Mouse (Mus musculus) embryonic facial prominence, embryonic 10.5 days (tissue): ENCODE data around the gene Tmub2. TPM values are rescaled to one million over a fixed set of nuclear protein-coding genes. Genes with fewer than 3 reads are reported as not detected.

Experiments used
- DNase-seq: peaks from one replicate; pipeline ENCODE4 v3.0.0-alpha.2; 2017; ENCODE audit warnings: low spot score
- H3K27ac ChIP-seq: fragments of 300-500 bp; sonication (generic); replicated peaks from 2 replicates; pipeline ENCODE4 v1.5.1; 2016; ENCODE audit warnings: mild to moderate bottlenecking
- H3K27me3 ChIP-seq: fragments of 300-500 bp; sonication (generic); replicated peaks from 2 replicates; pipeline ENCODE4 v1.6.1; 2016; ENCODE audit warnings: low read depth, mild to moderate bottlenecking; ENCODE audit not compliant: poor library complexity, severe bottlenecking
- H3K36me3 ChIP-seq: fragments of 300-500 bp; sonication (generic); replicated peaks from 2 replicates; pipeline ENCODE4 v1.6.1; 2016; ENCODE audit warnings: mild to moderate bottlenecking, moderate library complexity
- H3K4me1 ChIP-seq: fragments of 300-500 bp; sonication (generic); 2 replicates; pipeline ENCODE4 v1.6.1; 2016
- H3K4me3 ChIP-seq: fragments of 300-500 bp; sonication (generic); 2 replicates; pipeline ENCODE4 v1.5.1; 2016; ENCODE audit warnings: mild to moderate bottlenecking, moderate library complexity
- H3K9me3 ChIP-seq: fragments of 300-500 bp; sonication (generic); 2 replicates; pipeline ENCODE4 v1.6.1; 2016; ENCODE audit warnings: mild to moderate bottlenecking
- WGBS: fragments of 180-500 bp; shearing (Covaris S2); methylation state at CpG from one replicate; pipeline ENCODE4 v1.1.7; 2016; 5-methylcytosine and 5-hydroxymethylcytosine counted together
- polyA plus RNA-seq: library from polyadenylated mRNA; unstranded; fragments of >200 nt; fragmentation: Nextera tagmentation; extraction: Ambion mirVana; gene quantifications from 2 replicates; pipeline ENCODE4 v1.2.1, GENCODE M21; 2016

The Tmub2 gene
- polyA plus RNA-seq = 45.2 and 46.2 TPM in 2 replicates

DNA sequence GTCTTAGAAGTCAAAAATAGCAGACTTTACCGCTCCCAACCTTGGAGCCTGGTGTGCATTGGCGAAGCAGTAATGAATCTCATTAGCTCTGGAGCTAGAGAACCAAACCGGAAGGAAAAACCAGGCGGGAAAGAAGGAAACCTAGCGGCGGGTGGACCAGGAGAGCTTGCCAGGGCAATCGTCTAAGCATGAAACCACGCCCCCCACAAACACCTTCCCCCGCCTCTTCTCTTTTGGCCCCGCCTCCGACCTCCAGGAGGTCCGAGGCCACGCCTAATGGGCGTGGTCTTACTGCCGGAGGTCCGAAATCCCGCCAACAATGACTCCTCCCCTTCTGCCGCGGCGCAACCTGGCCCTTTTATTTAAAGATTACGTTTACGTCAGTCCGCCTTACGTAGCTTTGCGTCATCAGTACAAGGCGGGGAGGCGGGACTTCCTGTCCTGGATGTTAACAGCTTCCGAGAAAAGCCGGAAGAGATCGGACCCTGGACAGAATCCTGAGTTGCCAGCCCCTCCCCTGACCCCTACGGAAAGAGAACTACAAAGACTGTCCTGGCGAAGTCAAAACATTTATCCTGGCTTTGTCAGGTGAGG, at the start of gene Tmub2:
Tmub2 (plus strand) TSS at position 431 of the 594 bp plus-strand sequence.
- WGBS = under 1% methylated on average over 32 of the region's 32 CpGs
- Histone ChIP-seq H3K27ac (peak within 1 kb of the TSS; percentile 88), H3K4me3 (peak within 1 kb of the TSS; percentile 90), H3K4me1 (peaks cover 22% of the 10 kb centered on the region), H3K27me3 (no peaks in the 10 kb centered on the region), H3K36me3 (peaks cover 26% of the 10 kb centered on the region), H3K9me3 (no peaks in the 10 kb centered on the region)
- DNase-seq = peak; percentile 96

DNA sequence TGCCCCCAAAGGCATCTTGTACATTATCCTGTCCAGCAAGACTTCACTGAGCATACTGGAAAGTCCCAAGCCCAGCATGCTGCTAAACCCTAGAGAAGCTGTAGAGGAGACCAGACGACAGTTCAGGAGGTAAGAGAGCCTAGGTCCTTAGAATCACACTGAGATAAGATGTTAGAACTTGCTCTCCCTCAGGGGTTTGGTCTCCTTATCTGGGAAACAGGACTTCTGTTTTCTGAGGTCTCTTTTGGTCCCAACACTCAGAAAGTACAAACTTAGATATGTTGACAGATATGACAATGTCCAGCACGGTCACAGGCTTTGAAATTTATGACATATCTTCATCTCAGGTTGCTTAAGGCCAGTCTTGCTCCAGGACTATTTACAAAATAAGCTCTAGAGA, 48.7 kb upstream of the Tmub2 start:
- Histone ChIP-seq H3K4me3 (no peak overlapping the region), H3K27ac (no peak overlapping the region), H3K4me1 (0 out of 2 replicates have a peak, but pooled peaks cover 5% of the 10 kb centered on the region), H3K9me3 (no peaks in the 10 kb centered on the region), H3K27me3 (no peaks in the 10 kb centered on the region), H3K36me3 (no peaks in the 10 kb centered on the region)
- WGBS = 77% methylated on average over 2 of the region's 2 CpGs
- no peak for DNase-seq

DNA sequence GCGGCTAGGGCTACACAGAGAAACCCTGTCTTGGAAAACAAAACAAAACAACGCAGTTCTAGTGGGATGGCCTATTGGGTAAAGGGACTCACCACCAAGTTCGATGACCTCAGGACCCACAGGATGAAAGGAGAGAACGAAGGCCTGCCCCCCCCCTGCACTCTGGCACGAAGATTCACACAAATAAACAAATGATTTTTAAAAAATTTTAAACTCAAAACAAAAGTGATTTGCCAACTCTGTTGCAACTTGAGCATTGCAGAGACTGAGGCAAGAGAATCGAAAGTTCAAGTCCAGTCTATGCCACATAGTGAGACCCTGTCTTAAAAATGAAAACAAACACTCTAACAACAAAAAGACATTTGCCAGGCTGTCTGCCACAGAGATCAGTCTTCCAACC, 44.1 kb upstream of the Tmub2 start:
- 83% methylated on average over 6 of the region's 6 CpGs for WGBS
- H3K9me3 ChIP-seq = no peaks in the 10 kb centered on the region
- H3K27me3 ChIP-seq = peaks cover 16% of the 10 kb centered on the region
- no peak overlapping the region for H3K4me3 ChIP-seq
- H3K36me3 ChIP-seq = no peaks in the 10 kb centered on the region
- no peak overlapping the region for H3K27ac ChIP-seq
- no peak for DNase-seq
- H3K4me1 ChIP-seq = peaks cover 20% of the 10 kb centered on the region

DNA sequence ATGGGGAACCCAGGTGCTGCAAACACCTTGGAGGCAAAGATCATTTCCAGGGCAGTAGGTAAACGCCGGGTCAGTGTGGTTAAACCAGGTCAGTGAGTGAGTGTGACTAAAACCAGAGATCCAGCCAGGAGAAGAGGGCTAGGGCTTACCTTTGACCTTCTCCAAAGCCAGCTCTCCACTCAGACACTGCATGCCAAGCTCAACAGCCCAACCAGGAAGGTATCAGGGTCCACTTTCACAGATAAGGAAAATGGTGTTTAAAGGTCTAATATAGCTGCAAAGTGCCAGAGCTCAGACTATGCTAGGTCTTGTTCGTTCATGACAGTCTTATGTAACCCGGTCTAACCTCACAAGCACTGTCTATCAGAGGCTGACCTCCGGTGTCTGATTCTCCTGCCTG, 43.5 kb upstream of the Tmub2 start:
- peaks cover 24% of the 10 kb centered on the region for H3K4me1 ChIP-seq
- no peak overlapping the region for H3K4me3 ChIP-seq
- no peak overlapping the region for H3K27ac ChIP-seq
- H3K36me3 ChIP-seq = no peaks in the 10 kb centered on the region
- WGBS = 86% methylated on average over 5 of the region's 5 CpGs
- H3K9me3 ChIP-seq = no peaks in the 10 kb centered on the region
- no peak for DNase-seq
- peaks cover 22% of the 10 kb centered on the region for H3K27me3 ChIP-seq

DNA sequence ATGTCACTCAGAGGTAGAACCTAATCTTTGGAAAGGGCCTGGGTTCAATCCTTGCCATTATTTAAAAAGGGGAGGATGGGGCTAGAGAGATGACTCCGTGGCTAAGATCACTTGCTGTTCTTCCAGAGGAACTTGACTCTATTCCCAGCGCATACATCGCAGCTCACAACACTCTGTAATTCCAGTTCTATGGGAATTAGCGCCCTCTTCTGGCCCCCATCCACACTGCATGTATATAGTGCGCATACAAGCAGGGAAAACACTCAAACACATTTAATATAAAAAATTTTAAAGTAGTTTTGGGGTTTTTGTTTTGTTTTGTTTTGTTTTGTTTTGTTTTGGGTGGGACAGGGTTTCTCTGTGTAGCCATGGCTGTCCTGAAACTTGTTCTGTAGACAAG, 42.9 kb upstream of the Tmub2 start:
- Histone ChIP-seq H3K27me3 (peaks cover 24% of the 10 kb centered on the region), H3K27ac (no peak overlapping the region), H3K36me3 (no peaks in the 10 kb centered on the region), H3K4me1 (peaks cover 22% of the 10 kb centered on the region), H3K4me3 (no peak overlapping the region), H3K9me3 (no peaks in the 10 kb centered on the region)
- DNase-seq = no peak
- WGBS = 52% methylated on average over 5 of the region's 5 CpGs

DNA sequence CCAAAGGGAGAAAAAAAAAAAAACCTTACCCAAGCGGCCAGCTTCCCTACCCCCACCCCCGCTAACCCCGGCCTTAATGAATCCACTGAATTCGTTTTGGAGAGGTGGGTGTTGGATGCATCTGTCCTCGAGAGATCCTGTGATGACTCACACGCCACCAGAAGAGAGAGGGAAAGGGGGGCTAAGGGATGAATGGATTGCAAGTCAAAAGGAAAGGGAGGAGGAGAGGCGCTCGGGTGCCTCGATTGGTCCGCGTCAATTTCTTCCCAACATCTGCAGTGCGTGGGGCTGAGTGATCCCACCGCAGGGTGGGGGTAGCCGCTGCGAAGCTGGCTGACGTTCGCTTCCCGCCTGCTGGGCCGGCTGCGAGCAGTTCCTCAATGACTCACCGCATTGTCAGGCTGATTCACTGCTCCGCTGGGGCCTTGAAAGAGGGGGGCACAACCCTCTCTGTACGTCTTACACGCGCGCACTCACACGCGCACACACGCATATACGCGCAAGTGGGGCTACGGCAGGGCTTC, 39.7 kb upstream of the Tmub2 start:
- H3K9me3 ChIP-seq = no peaks in the 10 kb centered on the region
- H3K4me1 ChIP-seq = peaks cover 29% of the 10 kb centered on the region
- H3K27me3 ChIP-seq = peaks cover 24% of the 10 kb centered on the region
- WGBS = 2% methylated on average over 32 of the region's 32 CpGs
- peak overlapping the region; percentile 81 for H3K27ac ChIP-seq
- no peaks in the 10 kb centered on the region for H3K36me3 ChIP-seq
- H3K4me3 ChIP-seq = peak overlapping the region; percentile 54
- DNase-seq = peak; percentile 66

DNA sequence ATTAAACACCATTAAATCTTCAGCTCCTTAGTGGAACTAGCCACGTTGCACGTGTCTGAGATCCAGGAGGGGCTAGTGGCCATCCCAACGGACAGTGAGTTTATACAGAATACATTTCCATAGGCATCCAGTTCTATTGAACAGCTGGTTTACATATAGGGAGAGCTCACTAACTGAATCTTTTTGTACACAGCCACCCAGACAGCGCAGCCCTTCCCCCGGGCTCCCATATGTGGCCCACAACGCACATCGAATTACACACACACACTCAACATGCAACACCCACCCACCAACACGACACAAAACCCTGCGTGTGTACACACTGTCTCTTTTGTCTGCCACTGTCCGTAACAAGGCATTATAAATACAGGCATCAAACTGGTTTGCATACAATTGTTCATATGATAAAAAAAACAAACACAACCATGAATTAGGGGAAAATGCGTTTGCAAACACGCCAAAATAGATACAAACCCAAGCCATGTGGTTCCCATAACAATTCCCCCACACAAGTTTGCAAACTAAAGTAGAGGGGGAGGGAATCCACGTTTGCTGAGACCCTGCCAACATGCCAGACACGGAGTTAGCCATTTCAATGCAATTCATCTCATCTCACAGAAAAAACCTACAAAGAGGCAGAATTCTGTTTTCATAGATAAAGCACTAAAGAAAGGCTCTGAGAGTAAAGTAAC, 39.0 kb upstream of the Tmub2 start:
- 60% methylated on average over 14 of the region's 14 CpGs for WGBS
- H3K36me3 ChIP-seq = peaks cover 3% of the 10 kb centered on the region

DNA sequence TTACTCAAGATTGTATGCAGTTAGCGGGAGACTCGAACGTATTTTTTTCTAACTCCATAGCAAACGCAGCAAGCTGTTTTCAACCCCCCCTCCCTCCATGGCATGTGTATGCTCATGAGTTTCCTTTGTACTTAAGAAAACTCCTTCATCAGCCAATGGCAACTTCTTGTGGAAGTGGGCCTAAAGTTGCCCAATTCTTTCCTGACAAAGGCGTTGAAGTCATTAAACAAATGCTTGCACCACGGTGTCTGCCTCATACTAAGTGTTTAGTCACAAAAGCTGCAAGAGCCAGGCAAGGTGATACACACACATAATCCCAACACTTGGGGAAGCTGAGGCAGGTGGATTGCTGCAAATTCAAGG, 38.5 kb upstream of the Tmub2 start:
- H3K27me3 ChIP-seq = peaks cover 24% of the 10 kb centered on the region
- DNase-seq = no peak
- H3K9me3 ChIP-seq = no peaks in the 10 kb centered on the region
- WGBS = 93% methylated on average over 6 of the region's 6 CpGs
- H3K4me3 ChIP-seq = no peak overlapping the region
- H3K36me3 ChIP-seq = peaks cover 8% of the 10 kb centered on the region
- peaks cover 27% of the 10 kb centered on the region for H3K4me1 ChIP-seq
- H3K27ac ChIP-seq = no peak overlapping the region

More for the DNA sequence above, 39.0 kb upstream of the Tmub2 start:
- Histone ChIP-seq H3K4me3 (peak overlapping the region; percentile 54), H3K9me3 (no peaks in the 10 kb centered on the region), H3K27me3 (peaks cover 24% of the 10 kb centered on the region), H3K4me1 (peaks cover 29% of the 10 kb centered on the region), H3K27ac (peak overlapping the region; percentile 81)
- DNase-seq = no peak

DNA sequence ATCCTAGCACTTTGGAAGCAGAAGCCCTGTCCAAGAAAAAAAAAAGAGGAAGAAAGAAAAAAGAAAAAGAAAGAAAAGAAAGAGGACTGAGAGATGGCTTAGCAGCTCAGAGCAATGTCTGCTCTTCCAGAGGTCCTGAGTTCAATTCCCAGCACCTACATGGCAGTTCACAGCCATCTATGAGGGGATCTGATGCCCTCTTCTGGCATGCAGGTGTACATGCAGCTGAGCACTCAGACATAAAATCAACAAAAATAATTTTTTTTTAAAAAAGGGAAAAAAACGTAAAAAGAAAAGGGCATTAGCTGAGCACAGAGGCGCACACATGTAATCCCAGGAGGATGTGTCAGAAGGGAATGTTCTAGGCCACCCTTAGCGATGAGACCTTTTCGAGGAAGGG, 37.9 kb upstream of the Tmub2 start:
- Histone ChIP-seq H3K4me1 (peaks cover 26% of the 10 kb centered on the region), H3K4me3 (no peak overlapping the region), H3K9me3 (no peaks in the 10 kb centered on the region), H3K27me3 (peaks cover 24% of the 10 kb centered on the region), H3K36me3 (peaks cover 14% of the 10 kb centered on the region), H3K27ac (no peak overlapping the region)
- no peak for DNase-seq
- 86% methylated on average over 4 of the region's 4 CpGs for WGBS

DNA sequence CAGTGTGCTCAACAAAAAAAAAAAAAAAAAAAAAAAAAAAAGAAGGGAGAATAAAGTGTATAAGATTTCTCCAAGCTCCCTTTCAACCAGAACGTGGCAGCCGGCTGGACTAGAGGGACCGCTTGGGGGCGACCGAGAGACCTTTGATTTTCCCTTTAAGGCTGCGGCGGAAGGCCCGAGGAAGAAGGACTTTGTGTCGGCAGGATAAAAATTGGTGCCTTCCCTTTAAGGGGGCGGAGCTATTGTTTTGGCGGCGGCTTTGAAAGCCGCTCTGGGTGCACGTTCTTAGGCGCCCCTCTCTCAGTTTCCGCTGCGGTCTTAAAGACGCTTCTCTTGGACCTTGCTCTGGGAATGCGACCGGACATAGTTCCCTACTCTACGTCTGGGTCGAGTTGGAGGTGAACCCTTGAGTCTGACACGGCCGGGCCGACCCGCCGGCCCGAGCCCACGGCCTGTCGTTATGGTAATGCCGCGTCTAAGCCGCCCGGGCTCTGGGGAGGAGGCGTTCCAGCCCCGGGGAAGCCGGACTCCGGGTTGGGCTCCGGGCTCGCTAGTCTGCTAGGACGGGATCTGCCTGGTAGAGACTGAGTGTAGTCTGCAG, 36.0 kb upstream of the Tmub2 start, which contains the start of gene BC030867:
BC030867 (plus strand) TSS at position 253 of the 601 bp plus-strand sequence.
- DNase-seq = peak; percentile 96
- Histone ChIP-seq H3K9me3 (no peaks in the 10 kb centered on the region), H3K27ac (peak within 1 kb of the TSS; percentile 88), H3K4me1 (peaks cover 26% of the 10 kb centered on the region), H3K36me3 (peaks cover 32% of the 10 kb centered on the region), H3K4me3 (peak within 1 kb of the TSS; percentile 95), H3K27me3 (peaks cover 24% of the 10 kb centered on the region)
- WGBS = under 1% methylated on average over 41 of the region's 41 CpGs

DNA sequence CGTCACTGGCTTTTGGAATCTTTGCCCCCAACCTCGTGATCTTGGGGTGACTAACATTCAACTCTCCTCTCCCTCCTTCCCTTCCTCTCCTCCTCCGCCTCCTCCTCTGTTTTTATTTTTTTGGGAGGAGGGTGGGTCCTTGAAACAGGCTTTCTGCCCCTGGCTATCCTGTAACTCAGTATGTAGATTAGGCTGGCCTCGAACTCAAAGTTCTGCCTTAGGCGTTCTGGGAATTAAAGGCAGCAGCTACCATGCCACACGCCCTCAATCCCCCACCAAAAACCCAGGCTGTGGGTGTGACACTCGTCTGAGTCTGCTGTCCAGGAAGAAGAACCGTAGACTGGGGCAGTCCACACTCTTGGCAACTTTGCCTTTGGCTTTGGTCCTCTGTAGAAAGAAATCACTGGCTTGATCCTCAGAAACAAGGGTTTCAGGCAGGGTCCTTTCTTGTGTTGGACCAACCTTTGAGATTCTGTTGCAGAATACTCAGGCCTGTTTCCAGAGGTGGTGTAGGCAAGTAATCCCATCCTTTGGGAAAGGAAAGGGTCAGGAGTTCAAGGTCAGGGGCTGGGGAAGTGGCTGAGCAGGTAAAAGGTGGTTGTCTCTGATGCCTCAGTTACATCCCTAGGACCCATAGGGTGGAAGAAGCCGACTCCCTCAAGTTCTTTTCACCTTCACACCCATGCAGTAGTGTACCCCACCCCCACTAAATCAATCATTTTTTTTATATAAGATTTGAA, 35.2 kb upstream of the Tmub2 start:
- Histone ChIP-seq H3K4me3 (peak overlapping the region; percentile 95), H3K9me3 (no peaks in the 10 kb centered on the region), H3K4me1 (peaks cover 25% of the 10 kb centered on the region), H3K27me3 (peaks cover 20% of the 10 kb centered on the region), H3K27ac (peak overlapping the region; percentile 88), H3K36me3 (peaks cover 40% of the 10 kb centered on the region)
- 14% methylated on average over 9 of the region's 9 CpGs for WGBS
- no peak for DNase-seq

DNA sequence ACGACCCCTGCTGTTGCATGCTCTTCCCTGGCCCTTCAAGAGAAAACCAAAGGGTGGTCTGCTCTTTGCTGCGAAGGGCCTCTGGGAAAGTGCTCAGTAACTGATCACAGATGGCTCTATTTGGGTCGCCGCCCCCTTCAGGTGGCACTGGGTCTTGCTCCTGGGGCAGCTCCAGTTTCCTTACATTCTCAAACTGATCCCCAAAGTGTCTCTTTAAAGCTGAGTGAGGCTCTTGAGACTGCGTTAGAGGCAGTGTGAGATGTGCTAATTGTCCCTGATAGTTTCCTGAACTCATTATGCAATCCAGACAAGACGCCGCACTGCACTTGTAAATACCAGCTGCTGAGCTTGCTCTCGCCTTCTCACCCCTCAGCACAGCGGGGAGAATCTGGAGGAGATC, 27.2 kb upstream of the Tmub2 start:
- H3K4me3 ChIP-seq = no peak overlapping the region
- H3K9me3 ChIP-seq = no peaks in the 10 kb centered on the region
- H3K4me1 ChIP-seq = peaks cover 19% of the 10 kb centered on the region
- no peaks in the 10 kb centered on the region for H3K27me3 ChIP-seq
- peak overlapping the region; percentile 69 for H3K27ac ChIP-seq
- 37% methylated on average over 9 of the region's 9 CpGs for WGBS
- DNase-seq = peak; percentile 73
- peaks cover 95% of the 10 kb centered on the region for H3K36me3 ChIP-seq
